Mouse (Mus musculus): ENCODE measurements around the gene Rabgap1l. TPM values are rescaled to one million over a fixed set of nuclear protein-coding genes. Genes with fewer than 3 reads are reported as not detected.

Gene Rabgap1l
- polyA plus RNA-seq, 1 experiment from 2014 or later, result 53.5 TPM

DNA sequence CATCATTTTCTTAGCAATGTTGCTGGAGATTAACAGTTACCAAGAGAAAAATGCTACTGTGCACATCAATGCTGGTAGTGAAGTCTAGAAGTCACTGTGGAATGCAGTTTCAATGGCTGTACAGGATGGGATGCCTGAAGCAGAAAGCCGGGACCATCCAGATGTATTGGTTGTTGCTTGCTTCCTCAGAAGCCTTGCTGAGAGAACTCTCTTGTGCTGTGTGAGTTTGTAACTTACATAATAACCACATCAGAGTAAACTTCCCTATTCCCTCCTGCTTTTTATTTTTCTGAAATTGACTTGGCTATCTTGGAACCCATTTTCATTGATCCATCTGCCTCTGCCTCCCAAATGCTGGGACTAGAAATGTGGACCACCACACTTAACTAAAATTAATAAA lies 383.9 kb downstream of the Rabgap1l start:
- no peaks in the 10 kb centered on the region for H3K36me3 ChIP-seq (ENCODE audit: control insufficient read depth, insufficient read depth, low read length)
- H3K4me2 ChIP-seq, result no peak overlapping the region
- no peak for ATAC-seq (replicated peaks; ENCODE audit: insufficient number of reproducible peaks, low FRiP score, low TSS enrichment)
- H3K9ac ChIP-seq (ENCODE audit: low read depth, low read length), result no peak overlapping the region
- WGBS (ENCODE audit: insufficient replicate concordance), result 82% methylated on average over 1 of the region's 1 CpGs
- H3K27me3 ChIP-seq (ENCODE audit: control insufficient read depth, insufficient read depth, low read length), result no peaks in the 10 kb centered on the region
- H3K4me1 ChIP-seq (ENCODE audit: control insufficient read depth, insufficient read depth, low read length), result no peaks in the 10 kb centered on the region
- H3K4me3 ChIP-seq (ENCODE audit: low read depth, low read length), result no peak overlapping the region
- no peaks in the 10 kb centered on the region for H3K9me3 ChIP-seq (replicated peaks; ENCODE audit: control insufficient read depth, low read length)
- H3K27ac ChIP-seq (ENCODE audit: low read depth, low read length), result no peak overlapping the region

DNA sequence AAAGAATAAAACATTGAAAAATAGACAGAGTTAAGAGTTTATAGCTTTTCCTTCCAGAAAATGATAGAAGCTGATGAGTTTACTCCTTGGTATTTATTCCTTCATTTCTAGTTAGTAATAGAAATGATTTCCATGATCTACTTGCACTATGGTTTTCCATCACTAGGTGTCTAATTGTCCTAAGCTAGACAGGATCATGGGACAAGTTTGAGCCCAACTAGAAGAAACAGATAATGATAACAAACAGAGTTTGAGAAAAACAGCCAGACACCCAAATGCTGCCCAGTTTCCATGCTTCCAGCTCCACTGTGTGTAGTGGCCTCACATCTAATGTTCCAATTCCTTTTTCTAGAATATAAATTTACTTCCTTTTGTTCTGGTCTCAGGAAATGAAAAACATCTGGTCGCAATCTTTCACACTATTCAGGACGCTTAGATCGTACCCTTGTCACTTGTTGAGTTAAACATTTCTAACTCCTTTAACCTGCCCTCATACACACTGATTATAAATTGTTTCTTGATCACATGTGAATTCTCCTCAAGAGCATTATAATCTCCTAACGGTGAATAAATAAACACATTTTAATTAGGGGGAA lies 384.6 kb downstream of the Rabgap1l start:
- no peak overlapping the region for H3K4me3 ChIP-seq (ENCODE audit: low read depth, low read length)
- no peaks in the 10 kb centered on the region for H3K27me3 ChIP-seq (ENCODE audit: control insufficient read depth, insufficient read depth, low read length)
- H3K27ac ChIP-seq (ENCODE audit: low read depth, low read length), result no peak overlapping the region
- H3K9ac ChIP-seq (ENCODE audit: low read depth, low read length), result no peak overlapping the region
- H3K4me1 ChIP-seq (ENCODE audit: control insufficient read depth, insufficient read depth, low read length), result no peaks in the 10 kb centered on the region
- H3K9me3 ChIP-seq (replicated peaks; ENCODE audit: control insufficient read depth, low read length), result no peaks in the 10 kb centered on the region
- H3K4me2 ChIP-seq, result no peak overlapping the region
- H3K36me3 ChIP-seq (ENCODE audit: control insufficient read depth, insufficient read depth, low read length), result no peaks in the 10 kb centered on the region
- 57% methylated on average over 4 of the region's 4 CpGs for WGBS (ENCODE audit: insufficient replicate concordance)
- no peak for ATAC-seq (replicated peaks; ENCODE audit: insufficient number of reproducible peaks, low FRiP score, low TSS enrichment)

DNA sequence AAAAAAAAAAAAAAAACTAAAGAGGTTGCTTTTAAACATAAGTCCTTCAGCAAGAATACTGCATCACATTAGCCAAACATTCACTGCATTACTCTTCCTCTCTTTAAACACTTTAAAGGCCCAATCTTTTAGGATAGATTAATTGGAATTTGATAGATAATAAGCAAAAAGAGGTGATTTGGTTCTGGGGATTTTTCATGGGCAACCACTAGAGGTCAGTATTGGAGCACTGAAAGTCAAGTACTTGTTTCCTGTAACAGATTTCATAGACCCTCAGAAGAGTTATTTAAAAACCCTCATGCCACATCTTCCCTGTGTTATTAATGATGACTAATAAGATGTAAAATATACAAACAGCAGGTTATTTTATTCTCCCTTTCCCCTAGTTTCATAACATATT lies 393.6 kb downstream of the Rabgap1l start:
- no peak overlapping the region for H3K4me3 ChIP-seq (ENCODE audit: low read depth, low read length)
- no peak overlapping the region for H3K9ac ChIP-seq (ENCODE audit: low read depth, low read length)
- no peak overlapping the region for H3K4me2 ChIP-seq
- H3K27ac ChIP-seq (ENCODE audit: low read depth, low read length), result no peak overlapping the region
- no peaks in the 10 kb centered on the region for H3K4me1 ChIP-seq (ENCODE audit: control insufficient read depth, insufficient read depth, low read length)
- no peak for ATAC-seq (replicated peaks; ENCODE audit: insufficient number of reproducible peaks, low FRiP score, low TSS enrichment)
- H3K9me3 ChIP-seq (replicated peaks; ENCODE audit: control insufficient read depth, low read length), result no peaks in the 10 kb centered on the region
- H3K27me3 ChIP-seq (ENCODE audit: control insufficient read depth, insufficient read depth, low read length), result no peaks in the 10 kb centered on the region
- H3K36me3 ChIP-seq (ENCODE audit: control insufficient read depth, insufficient read depth, low read length), result no peaks in the 10 kb centered on the region

DNA sequence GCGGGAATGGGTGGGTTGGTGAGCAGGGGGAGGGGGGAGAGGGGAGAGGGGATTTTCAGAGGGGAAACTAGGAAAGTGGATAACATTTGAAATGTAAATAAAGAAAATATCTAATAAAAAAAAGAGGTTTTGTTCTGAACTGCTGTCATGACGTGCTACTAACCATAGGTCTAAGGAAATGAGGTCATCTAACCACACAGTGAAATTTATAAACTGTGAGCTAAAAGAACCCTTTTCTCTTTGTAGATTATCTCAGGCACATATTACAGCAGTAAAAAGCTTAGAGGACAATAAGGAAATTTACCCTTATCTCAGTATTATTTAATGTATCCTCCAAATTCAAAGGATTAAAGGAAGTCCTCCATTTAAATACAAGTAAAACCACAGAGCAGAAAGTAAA lies 396.0 kb downstream of the Rabgap1l start:
- no peak overlapping the region for H3K4me3 ChIP-seq (ENCODE audit: low read depth, low read length)
- H3K27ac ChIP-seq (ENCODE audit: low read depth, low read length), result no peak overlapping the region
- WGBS (ENCODE audit: insufficient replicate concordance), result 61% methylated on average over 2 of the region's 2 CpGs
- ATAC-seq (replicated peaks; ENCODE audit: insufficient number of reproducible peaks, low FRiP score, low TSS enrichment), result no peak
- no peak overlapping the region for H3K4me2 ChIP-seq
- H3K4me1 ChIP-seq (ENCODE audit: control insufficient read depth, insufficient read depth, low read length), result no peaks in the 10 kb centered on the region
- H3K27me3 ChIP-seq (ENCODE audit: control insufficient read depth, insufficient read depth, low read length), result no peaks in the 10 kb centered on the region
- no peak overlapping the region for H3K9ac ChIP-seq (ENCODE audit: low read depth, low read length)
- H3K36me3 ChIP-seq (ENCODE audit: control insufficient read depth, insufficient read depth, low read length), result no peaks in the 10 kb centered on the region
- H3K9me3 ChIP-seq (replicated peaks; ENCODE audit: control insufficient read depth, low read length), result no peaks in the 10 kb centered on the region

DNA sequence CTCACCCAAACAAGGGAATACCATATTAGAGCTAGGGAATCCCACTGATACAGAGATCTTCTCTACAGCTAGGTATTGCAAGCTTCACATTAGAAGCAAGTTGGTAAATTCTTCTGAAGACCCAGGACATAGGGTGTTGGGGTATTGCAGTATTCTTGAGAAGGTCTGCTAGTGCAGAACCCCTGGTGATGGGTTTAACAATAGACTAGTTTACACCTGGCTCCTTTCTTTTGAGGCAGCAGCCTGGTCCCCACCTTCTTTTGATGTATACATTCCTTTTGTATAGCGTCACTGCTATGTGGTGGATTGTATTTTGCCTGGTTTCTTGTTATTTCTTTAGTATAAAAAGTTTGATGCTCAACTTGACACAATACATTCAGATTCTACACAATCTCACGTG lies 405.6 kb downstream of the Rabgap1l start:
- ATAC-seq (replicated peaks; ENCODE audit: insufficient number of reproducible peaks, low FRiP score, low TSS enrichment), result no peak
- H3K27me3 ChIP-seq (ENCODE audit: control insufficient read depth, insufficient read depth, low read length), result no peaks in the 10 kb centered on the region
- no peaks in the 10 kb centered on the region for H3K4me1 ChIP-seq (ENCODE audit: control insufficient read depth, insufficient read depth, low read length)
- 75% methylated on average over 2 of the region's 2 CpGs for WGBS (ENCODE audit: insufficient replicate concordance)
- H3K4me3 ChIP-seq (ENCODE audit: low read depth, low read length), result no peak overlapping the region
- no peaks in the 10 kb centered on the region for H3K9me3 ChIP-seq (replicated peaks; ENCODE audit: control insufficient read depth, low read length)
- H3K9ac ChIP-seq (ENCODE audit: low read depth, low read length), result no peak overlapping the region
- H3K4me2 ChIP-seq, result no peak overlapping the region
- H3K27ac ChIP-seq (ENCODE audit: low read depth, low read length), result no peak overlapping the region
- no peaks in the 10 kb centered on the region for H3K36me3 ChIP-seq (ENCODE audit: control insufficient read depth, insufficient read depth, low read length)

DNA sequence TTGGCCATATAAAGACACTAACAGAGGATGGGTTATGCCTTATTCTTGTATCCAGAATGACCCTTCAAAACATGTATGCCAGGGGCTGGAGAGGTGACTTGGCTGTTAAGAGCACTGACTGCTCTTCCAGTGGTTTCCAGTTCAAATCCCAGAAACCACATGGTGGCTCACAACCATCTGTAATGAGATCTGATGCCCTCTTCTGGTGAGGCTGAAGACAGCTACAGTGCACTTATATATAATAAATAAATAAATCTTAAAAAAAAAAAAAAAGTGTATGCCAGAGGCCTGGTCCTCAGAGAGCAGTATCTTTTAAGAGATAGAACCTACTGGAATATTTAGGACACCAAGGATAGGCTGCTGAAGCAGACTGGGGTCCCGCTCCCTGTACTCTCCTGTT lies 414.6 kb downstream of the Rabgap1l start:
- Histone ChIP-seq H3K27ac (ENCODE audit: low read depth, low read length) (no peak overlapping the region), H3K9me3 (replicated peaks; ENCODE audit: control insufficient read depth, low read length) (no peaks in the 10 kb centered on the region), H3K4me2 (no peak overlapping the region), H3K27me3 (ENCODE audit: control insufficient read depth, insufficient read depth, low read length) (no peaks in the 10 kb centered on the region), H3K4me3 (ENCODE audit: low read depth, low read length) (no peak overlapping the region), H3K4me1 (ENCODE audit: control insufficient read depth, insufficient read depth, low read length) (no peaks in the 10 kb centered on the region), H3K36me3 (ENCODE audit: control insufficient read depth, insufficient read depth, low read length) (no peaks in the 10 kb centered on the region), H3K9ac (ENCODE audit: low read depth, low read length) (no peak overlapping the region)
- no peak for ATAC-seq (replicated peaks; ENCODE audit: insufficient number of reproducible peaks, low FRiP score, low TSS enrichment)
- 96% methylated on average over 1 of the region's 1 CpGs for WGBS (ENCODE audit: insufficient replicate concordance)

DNA sequence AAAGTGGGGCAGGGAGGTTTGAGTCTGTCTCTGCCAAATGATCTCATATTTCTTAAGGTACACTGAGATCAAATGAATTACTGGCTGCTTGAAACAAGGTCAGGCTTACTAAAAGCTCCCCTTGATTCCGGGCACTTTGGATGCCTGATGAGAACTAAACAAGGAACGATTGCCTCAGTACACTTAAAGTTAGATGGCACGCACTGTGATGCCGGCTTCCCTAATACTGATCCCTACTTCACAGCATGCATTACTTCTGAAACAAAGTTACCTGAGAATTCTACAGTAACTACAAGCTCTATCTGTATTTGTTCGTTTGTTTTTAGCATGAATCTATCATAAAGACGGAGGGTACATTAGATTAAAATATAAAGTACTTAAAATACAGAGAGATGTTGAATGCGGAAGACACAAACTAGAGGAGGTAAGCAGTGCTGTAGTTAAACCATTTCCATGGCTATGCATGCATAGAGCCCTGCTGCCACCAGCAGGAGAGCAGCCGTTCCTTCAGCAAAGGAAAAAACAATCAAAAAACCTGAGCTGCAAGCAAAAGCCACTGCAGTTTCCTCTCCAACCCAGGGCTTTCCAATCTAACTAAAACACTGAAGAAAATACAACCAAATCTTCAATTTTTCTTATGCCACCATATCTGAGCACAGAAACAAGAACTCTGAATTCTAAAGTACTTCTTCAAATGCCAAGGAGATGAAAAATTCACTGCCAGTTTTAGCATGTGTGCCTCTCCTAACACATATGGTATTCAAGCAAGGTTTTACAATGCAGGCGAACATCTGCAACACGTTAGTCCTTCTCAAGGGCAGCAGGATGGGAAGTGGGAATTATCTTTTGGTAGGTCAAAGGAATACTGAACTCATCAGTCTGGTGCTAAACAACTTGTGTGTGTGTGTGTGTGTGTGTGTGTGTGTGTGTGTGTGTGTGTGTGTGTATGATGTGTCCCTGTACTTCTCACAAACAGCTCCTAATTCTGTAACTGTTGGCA lies 415.4 kb downstream of the Rabgap1l start:
- Histone ChIP-seq H3K4me3 (ENCODE audit: low read depth, low read length) (no peak overlapping the region), H3K36me3 (ENCODE audit: control insufficient read depth, insufficient read depth, low read length) (no peaks in the 10 kb centered on the region), H3K27ac (ENCODE audit: low read depth, low read length) (no peak overlapping the region), H3K9ac (ENCODE audit: low read depth, low read length) (no peak overlapping the region), H3K9me3 (replicated peaks; ENCODE audit: control insufficient read depth, low read length) (no peaks in the 10 kb centered on the region), H3K27me3 (ENCODE audit: control insufficient read depth, insufficient read depth, low read length) (no peaks in the 10 kb centered on the region), H3K4me2 (no peak overlapping the region), H3K4me1 (ENCODE audit: control insufficient read depth, insufficient read depth, low read length) (no peaks in the 10 kb centered on the region)
- ATAC-seq (replicated peaks; ENCODE audit: insufficient number of reproducible peaks, low FRiP score, low TSS enrichment), result no peak
- WGBS (ENCODE audit: insufficient replicate concordance), result 54% methylated on average over 10 of the region's 10 CpGs

DNA sequence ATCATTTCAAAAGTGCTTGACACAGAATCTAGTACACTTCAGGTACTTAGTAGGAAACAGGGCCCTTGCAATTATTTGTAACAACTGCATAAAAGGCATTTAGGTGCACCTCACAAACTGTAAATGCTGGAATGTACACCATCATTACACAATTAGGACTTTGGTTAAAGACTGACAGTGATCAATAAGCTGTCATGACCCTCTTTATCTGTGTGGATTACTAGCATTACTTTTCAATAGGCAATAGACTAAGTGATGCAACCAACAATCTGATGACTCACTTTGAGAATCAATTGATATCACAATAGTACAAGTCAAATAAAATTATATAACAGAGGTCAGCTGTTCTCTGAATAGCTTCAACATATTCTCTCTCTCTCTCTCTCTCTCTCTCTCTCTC lies 418.5 kb downstream of the Rabgap1l start:
- Histone ChIP-seq H3K4me2 (no peak overlapping the region), H3K27ac (ENCODE audit: low read depth, low read length) (no peak overlapping the region), H3K4me1 (ENCODE audit: control insufficient read depth, insufficient read depth, low read length) (no peaks in the 10 kb centered on the region), H3K4me3 (ENCODE audit: low read depth, low read length) (no peak overlapping the region), H3K27me3 (ENCODE audit: control insufficient read depth, insufficient read depth, low read length) (no peaks in the 10 kb centered on the region), H3K9me3 (replicated peaks; ENCODE audit: control insufficient read depth, low read length) (no peaks in the 10 kb centered on the region), H3K36me3 (ENCODE audit: control insufficient read depth, insufficient read depth, low read length) (no peaks in the 10 kb centered on the region), H3K9ac (ENCODE audit: low read depth, low read length) (no peak overlapping the region)
- no peak for ATAC-seq (replicated peaks; ENCODE audit: insufficient number of reproducible peaks, low FRiP score, low TSS enrichment)

DNA sequence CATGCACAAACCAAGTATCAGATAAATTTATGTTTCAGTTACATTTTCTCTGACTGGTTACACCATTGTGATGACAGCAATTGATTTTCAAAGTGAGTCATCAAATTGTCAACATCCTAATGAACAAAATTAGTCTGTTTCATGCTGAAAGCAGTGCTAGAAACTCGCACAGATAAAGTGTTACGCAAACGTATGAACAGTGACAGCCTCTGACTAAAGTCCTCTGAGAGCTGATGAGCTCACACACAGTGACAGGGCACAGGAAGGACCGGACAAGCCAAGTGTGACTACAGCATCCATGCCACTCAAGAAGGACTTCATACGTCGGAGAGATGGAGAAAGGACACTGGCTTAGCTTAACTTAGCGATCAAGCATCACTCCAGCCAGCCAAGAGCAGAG lies 419.7 kb downstream of the Rabgap1l start:
- 75% methylated on average over 7 of the region's 7 CpGs for WGBS (ENCODE audit: insufficient replicate concordance)
- Histone ChIP-seq H3K27me3 (ENCODE audit: control insufficient read depth, insufficient read depth, low read length) (no peaks in the 10 kb centered on the region), H3K4me2 (no peak overlapping the region), H3K9ac (ENCODE audit: low read depth, low read length) (no peak overlapping the region), H3K9me3 (replicated peaks; ENCODE audit: control insufficient read depth, low read length) (no peaks in the 10 kb centered on the region), H3K27ac (ENCODE audit: low read depth, low read length) (no peak overlapping the region), H3K4me3 (ENCODE audit: low read depth, low read length) (no peak overlapping the region), H3K4me1 (ENCODE audit: control insufficient read depth, insufficient read depth, low read length) (no peaks in the 10 kb centered on the region), H3K36me3 (ENCODE audit: control insufficient read depth, insufficient read depth, low read length) (no peaks in the 10 kb centered on the region)
- ATAC-seq (replicated peaks; ENCODE audit: insufficient number of reproducible peaks, low FRiP score, low TSS enrichment), result no peak
